Mouse (Mus musculus) urinary bladder, postnatal 25 days (tissue): ENCODE results near the gene Esrrb.

Experiments
- DNase-seq: peaks from one replicate; pipeline ENCODE4 v3.0.0; 2022; ENCODE audit warnings: low spot score

The Esrrb gene

GRCm38 (mm10) chr12:86360696-86361631, at the start of gene Esrrb:
Esrrb (plus strand) TSS chr12:86361117.
- DNase-seq = no peak

GRCm38 (mm10) chr12:86320629-86321028, 40.3 kb upstream of the Esrrb start:
- no peak for DNase-seq

GRCm38 (mm10) chr12:86324297-86324696, 36.6 kb upstream of the Esrrb start:
- DNase-seq = no peak

GRCm38 (mm10) chr12:86329813-86330212, 31.1 kb upstream of the Esrrb start:
- no peak for DNase-seq

- DNase-seq = no peak
Observed at GRCm38 (mm10) chr12:86330684-86331083, 30.2 kb upstream of the Esrrb start.

- DNase-seq = no peak
Observed at GRCm38 (mm10) chr12:86331248-86331647, 29.7 kb upstream of the Esrrb start.

- no peak for DNase-seq
Observed at GRCm38 (mm10) chr12:86336209-86336608, 24.7 kb upstream of the Esrrb start.

GRCm38 (mm10) chr12:86336887-86337286, 24.0 kb upstream of the Esrrb start:
- no peak for DNase-seq

GRCm38 (mm10) chr12:86349477-86349876, 11.4 kb upstream of the Esrrb start:
- DNase-seq = no peak

GRCm38 (mm10) chr12:86359406-86359805, 1.5 kb upstream of the Esrrb start:
- no peak for DNase-seq

- DNase-seq = no peak
Observed at GRCm38 (mm10) chr12:86359873-86360272, 1.0 kb upstream of the Esrrb start.

- no peak for DNase-seq
Observed at GRCm38 (mm10) chr12:86364285-86364684, 3.4 kb downstream of the Esrrb start.

GRCm38 (mm10) chr12:86364756-86365155, 3.8 kb downstream of the Esrrb start:
- DNase-seq = no peak

GRCm38 (mm10) chr12:86370611-86371383, 9.9 kb downstream of the Esrrb start:
- DNase-seq = no peak

- DNase-seq = no peak
Observed at GRCm38 (mm10) chr12:86374286-86374685, 13.4 kb downstream of the Esrrb start.

GRCm38 (mm10) chr12:86379672-86380213, 18.8 kb downstream of the Esrrb start:
- DNase-seq = no peak

GRCm38 (mm10) chr12:86383803-86384202, 22.9 kb downstream of the Esrrb start:
- DNase-seq = no peak

GRCm38 (mm10) chr12:86387671-86388270, 26.9 kb downstream of the Esrrb start:
- no peak for DNase-seq

GRCm38 (mm10) chr12:86394773-86395172, 33.9 kb downstream of the Esrrb start:
- no peak for DNase-seq

GRCm38 (mm10) chr12:86395326-86395725, 34.4 kb downstream of the Esrrb start:
- DNase-seq = no peak

- DNase-seq = no peak
Observed at GRCm38 (mm10) chr12:86398762-86399161, 37.8 kb downstream of the Esrrb start.

GRCm38 (mm10) chr12:86402718-86403117, 41.8 kb downstream of the Esrrb start:
- DNase-seq = peak; percentile 80
